Mouse (Mus musculus): ENCODE data around the gene Nemp2.

GRCm38 (mm10) chr1:52655153-52655552 is 24.6 kb downstream of the Nemp2 start:
- no peak for TF ChIP-seq CTCF (IDR thresholded peaks at IDR 0.05; ENCODE audit: low read depth, low read length)
- TF ChIP-seq POLR2A (IDR thresholded peaks at IDR 0.05; ENCODE audit: extremely low read depth, insufficient read depth, low read length), result no peak

Measured in liver, adult 2 months (tissue).